Mouse (Mus musculus) liver, embryonic 11.5 days (tissue): ENCODE results near the gene Tmem258. TPM values are rescaled to one million over a fixed set of nuclear protein-coding genes. Genes with fewer than 3 reads are reported as not detected.

ENCODE experiments used
- ATAC-seq: fragments of 200-750 bp; cut with Nextera tagmentation; replicated peaks from 2 replicates; pipeline ENCODE4 v1.8.0; 2017; ENCODE audit warnings: moderate number of reproducible peaks, mild to moderate bottlenecking, moderate TSS enrichment, moderate library complexity; ENCODE audit not compliant: low FRiP score
- DNase-seq: peaks from one replicate; pipeline ENCODE4 v3.0.0-alpha.2; 2017; ENCODE audit warnings: low spot score
- H3K27ac ChIP-seq: fragments of 300-500 bp; sonication (generic); 2 replicates; pipeline ENCODE4 v1.5.1; 2014; ENCODE audit warnings: mild to moderate bottlenecking, low read depth, low read length, control low read depth
- H3K27me3 ChIP-seq: fragments of 300-500 bp; sonication (generic); replicated peaks from 2 replicates; pipeline ENCODE4 v1.6.1; 2014; ENCODE audit warnings: low read length, mixed read lengths; ENCODE audit not compliant: control insufficient read depth, insufficient read depth
- H3K36me3 ChIP-seq: fragments of 300-500 bp; sonication (generic); 2 replicates; pipeline ENCODE4 v1.6.1; 2014; ENCODE audit warnings: mild to moderate bottlenecking, low read length, moderate library complexity, mixed read lengths; ENCODE audit not compliant: control insufficient read depth, insufficient read depth
- H3K4me1 ChIP-seq: fragments of 300-500 bp; sonication (generic); replicated peaks from 2 replicates; pipeline ENCODE4 v1.6.1; 2014; ENCODE audit warnings: low read length, mixed read lengths; ENCODE audit not compliant: control insufficient read depth, insufficient read depth
- H3K4me2 ChIP-seq: fragments of 300-500 bp; sonication (generic); 2 replicates; pipeline ENCODE4 v1.6.1; 2014; ENCODE audit warnings: mild to moderate bottlenecking, control low read depth, moderate library complexity
- H3K4me3 ChIP-seq: fragments of 300-500 bp; sonication (generic); 2 replicates; pipeline ENCODE4 v1.5.1; 2014; ENCODE audit warnings: low read depth, low read length, control low read depth
- H3K9ac ChIP-seq: fragments of 300-500 bp; sonication (generic); 2 replicates; pipeline ENCODE4 v1.6.1; 2014; ENCODE audit warnings: low read depth, low read length, control low read depth
- H3K9me3 ChIP-seq: fragments of 300-500 bp; sonication (generic); 2 replicates; pipeline ENCODE4 v1.6.1; 2016; ENCODE audit warnings: low read length, inconsistent platforms, mixed read lengths; ENCODE audit not compliant: control insufficient read depth
- WGBS: fragments of 180-500 bp; shearing (Covaris S2); extraction: QIAGEN DNeasy Blood & Tissue Kit; methylation state at CpG from one replicate; pipeline ENCODE4 v1.1.7; 2014; 5-methylcytosine and 5-hydroxymethylcytosine counted together
- polyA plus RNA-seq: library from polyadenylated mRNA; unstranded; fragments of >200 nt; fragmentation: Nextera tagmentation; extraction: Ambion mirVana; gene quantifications from 2 replicates; pipeline ENCODE4 v1.2.1, GENCODE M21; 2014

Tmem258 gene
- polyA plus RNA-seq, 1 experiment from 2014 or later: 478 TPM

DNA sequence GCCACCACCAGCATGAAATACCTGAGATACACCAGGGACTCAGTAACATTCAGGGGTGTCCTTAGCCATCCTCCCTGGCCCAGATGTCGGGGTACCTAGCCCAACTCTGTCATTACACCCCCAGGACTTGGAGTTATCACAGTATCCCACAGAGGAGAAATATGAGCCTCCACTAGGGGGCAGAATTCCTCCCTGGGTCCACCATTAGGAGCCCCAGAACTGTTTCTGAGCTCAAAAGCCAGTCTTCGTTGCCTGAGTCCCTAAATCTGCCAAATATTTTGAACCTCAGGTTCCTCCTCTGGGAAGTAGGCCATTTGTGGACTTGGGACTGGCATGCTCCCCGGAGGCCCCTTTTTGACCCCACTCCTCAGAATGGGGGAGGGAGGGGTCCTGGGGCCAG is 15.3 kb downstream of the Tmem258 start:
- ATAC-seq (0 out of 2 replicates have a peak, but pooled peaks have one; percentile 28), DNase-seq (no peak)
- H3K4me2 ChIP-seq: no peak overlapping the region
- WGBS: 44% methylated on average over 3 of the region's 3 CpGs
- H3K4me3 ChIP-seq: no peak overlapping the region
- H3K4me1 ChIP-seq: peaks cover 16% of the 10 kb centered on the region
- H3K27ac ChIP-seq: no peak overlapping the region
- no peak overlapping the region for H3K9ac ChIP-seq
- no peaks in the 10 kb centered on the region for H3K27me3 ChIP-seq
- H3K36me3 ChIP-seq: peaks cover 3% of the 10 kb centered on the region
- no peaks in the 10 kb centered on the region for H3K9me3 ChIP-seq

DNA sequence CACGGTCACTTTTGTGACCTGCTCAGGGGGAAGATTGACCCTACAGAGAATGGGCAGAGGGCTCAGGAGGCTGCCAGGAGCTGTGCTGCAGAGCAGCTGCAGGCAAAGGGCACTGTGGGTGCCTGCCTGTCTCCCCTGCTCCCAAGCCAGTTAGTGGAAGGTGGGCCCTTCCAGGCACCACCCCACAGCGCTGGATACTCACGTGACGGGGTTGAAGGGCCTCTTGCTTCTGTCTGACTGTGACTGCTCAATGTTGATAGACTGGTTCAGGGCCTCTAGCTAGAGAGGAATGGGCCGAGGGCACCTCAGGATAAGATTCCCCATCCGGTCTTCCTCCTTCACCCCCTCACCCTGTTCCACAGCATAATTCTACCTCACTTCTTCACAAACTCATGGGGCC is 15.8 kb downstream of the Tmem258 start:
- H3K4me1 ChIP-seq: peaks cover 20% of the 10 kb centered on the region
- DNase-seq (no peak), ATAC-seq (no peak)
- no peak overlapping the region for H3K4me2 ChIP-seq
- WGBS: 54% methylated on average over 6 of the region's 6 CpGs
- H3K27ac ChIP-seq: no peak overlapping the region
- no peak overlapping the region for H3K9ac ChIP-seq
- H3K36me3 ChIP-seq: peaks cover 3% of the 10 kb centered on the region
- H3K27me3 ChIP-seq: no peaks in the 10 kb centered on the region
- no peaks in the 10 kb centered on the region for H3K9me3 ChIP-seq
- H3K4me3 ChIP-seq: no peak overlapping the region

DNA sequence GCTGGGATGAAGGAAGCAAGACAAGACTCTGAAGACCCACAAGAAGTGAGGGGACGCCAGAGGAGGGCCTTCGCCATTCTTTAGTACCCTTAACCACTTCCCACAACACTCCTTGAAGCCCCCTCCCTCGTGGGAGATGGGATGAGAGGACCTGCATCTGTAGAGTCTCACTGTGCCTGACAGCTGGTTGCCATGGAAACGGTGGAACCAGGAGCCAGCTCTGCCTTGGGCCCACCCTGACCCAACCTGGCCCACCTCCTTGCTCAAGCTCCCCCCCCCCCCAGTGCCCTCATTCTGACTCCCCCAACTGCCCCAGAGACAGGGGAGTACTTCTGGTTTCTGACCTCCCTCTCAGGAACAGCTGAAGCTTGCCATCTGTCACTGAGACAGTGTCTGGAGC is 17.8 kb downstream of the Tmem258 start:
- Histone ChIP-seq H3K36me3 (peaks cover 3% of the 10 kb centered on the region), H3K4me2 (no peak overlapping the region), H3K9ac (no peak overlapping the region), H3K4me3 (no peak overlapping the region), H3K4me1 (peaks cover 32% of the 10 kb centered on the region), H3K27ac (no peak overlapping the region; the same call in 1 of the 2 replicates), H3K27me3 (no peaks in the 10 kb centered on the region), H3K9me3 (no peaks in the 10 kb centered on the region)
- no peak for ATAC-seq
- DNase-seq: no peak
- WGBS: 42% methylated on average over 4 of the region's 4 CpGs

DNA sequence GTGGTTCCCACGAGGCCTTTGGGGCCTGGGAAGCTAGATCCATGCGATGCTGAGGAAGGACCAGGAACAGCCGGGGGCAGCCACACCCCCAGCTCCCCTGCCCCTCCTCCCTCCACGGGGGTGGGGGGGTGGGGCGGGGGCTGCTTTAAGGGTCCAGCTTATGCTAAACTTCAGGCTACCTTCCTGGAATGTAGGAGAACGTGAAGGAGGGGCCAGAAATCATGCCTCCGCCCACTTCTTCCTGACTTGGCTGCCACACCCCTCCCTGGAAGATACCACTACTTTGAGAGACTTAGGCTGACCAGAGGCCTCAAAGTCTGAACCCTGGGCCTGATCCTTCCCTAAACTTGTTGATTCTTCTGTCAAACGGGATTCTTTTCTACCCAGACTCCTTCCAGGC is 18.8 kb downstream of the Tmem258 start:
- 31% methylated on average over 8 of the region's 8 CpGs for WGBS

DNA sequence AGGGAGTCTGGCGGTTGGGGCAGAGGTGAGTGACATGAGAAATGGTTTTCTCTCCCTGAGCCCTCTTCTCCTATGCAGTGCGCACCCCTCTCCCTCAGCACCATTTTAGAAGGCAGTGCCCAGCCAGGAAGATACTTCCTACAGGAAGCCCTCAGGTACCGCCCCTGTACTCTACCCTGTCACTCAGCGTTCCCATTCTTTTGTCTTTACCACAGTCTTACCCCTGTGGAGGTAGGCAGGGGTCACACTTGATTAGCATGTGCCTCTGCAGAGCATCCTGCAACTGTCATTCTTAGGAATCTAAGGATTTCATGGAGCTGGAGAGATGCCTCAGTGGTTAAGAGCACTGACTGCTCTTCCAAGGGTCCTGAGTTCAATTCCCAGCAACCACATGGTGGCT is 19.7 kb downstream of the Tmem258 start:
- H3K4me1 ChIP-seq: peaks cover 32% of the 10 kb centered on the region
- H3K4me2 ChIP-seq: no peak overlapping the region
- no peaks in the 10 kb centered on the region for H3K27me3 ChIP-seq
- ATAC-seq (no peak), DNase-seq (no peak)
- peaks cover 3% of the 10 kb centered on the region; the same call in 1 of the 2 replicates for H3K36me3 ChIP-seq
- H3K27ac ChIP-seq: no peak overlapping the region
- no peak overlapping the region for H3K9ac ChIP-seq
- H3K9me3 ChIP-seq: no peaks in the 10 kb centered on the region
- WGBS: 55% methylated on average over 4 of the region's 4 CpGs
- H3K4me3 ChIP-seq: no peak overlapping the region

More for the DNA sequence above, 18.8 kb downstream of the Tmem258 start:
- Histone ChIP-seq H3K4me3 (no peak overlapping the region), H3K9ac (no peak overlapping the region), H3K27me3 (no peaks in the 10 kb centered on the region), H3K4me1 (peaks cover 32% of the 10 kb centered on the region), H3K36me3 (peaks cover 3% of the 10 kb centered on the region; the same call in 1 of the 2 replicates), H3K27ac (no peak overlapping the region), H3K4me2 (no peak overlapping the region), H3K9me3 (no peaks in the 10 kb centered on the region)
- no peak; the same call in 1 of the 2 replicates for ATAC-seq
- DNase-seq: no peak

DNA sequence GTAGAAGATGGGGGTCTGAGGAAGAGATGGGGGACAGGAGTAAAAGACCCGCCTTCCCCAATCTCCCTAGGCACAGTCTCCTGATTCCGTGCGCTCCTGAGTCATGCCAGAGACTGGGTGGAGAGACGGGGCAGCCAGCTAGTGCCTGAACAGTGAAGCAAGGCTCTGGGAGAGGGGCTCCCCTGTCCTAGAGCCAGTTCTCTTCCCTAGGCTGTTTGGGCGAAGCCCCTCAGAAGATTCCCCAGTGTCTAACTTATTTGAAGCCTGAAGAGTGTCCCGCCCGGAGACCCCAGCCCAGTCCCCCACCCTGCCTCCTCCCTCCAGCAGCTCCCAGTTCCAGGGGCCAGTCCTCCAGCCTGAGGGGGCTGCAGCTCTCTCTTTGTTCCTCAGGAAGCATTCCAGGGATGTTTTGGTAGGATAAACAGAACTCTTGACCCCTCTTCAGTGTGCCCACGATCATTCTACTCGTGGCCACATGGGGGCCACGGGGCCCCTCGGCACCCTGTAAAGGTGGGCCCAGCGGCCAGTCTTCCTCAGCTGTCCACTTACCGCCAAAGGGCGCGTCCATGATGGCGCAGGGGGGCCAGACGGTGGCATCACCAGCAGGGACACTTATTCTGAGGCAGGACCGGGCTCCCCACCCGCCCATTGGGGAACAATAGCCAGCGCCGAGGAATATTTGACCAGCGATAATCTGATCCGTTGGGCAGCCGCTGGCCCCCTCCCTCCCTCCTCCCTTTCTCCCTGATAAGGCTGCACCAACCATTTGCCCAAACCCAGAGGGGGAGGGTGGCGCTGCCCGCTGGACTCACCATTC is 21.0 kb downstream of the Tmem258 start:
- Histone ChIP-seq H3K36me3 (peaks cover 3% of the 10 kb centered on the region; the same call in 1 of the 2 replicates), H3K4me1 (peaks cover 32% of the 10 kb centered on the region), H3K27ac (peak overlapping the region; percentile 68), H3K9me3 (no peaks in the 10 kb centered on the region), H3K4me3 (no peak overlapping the region), H3K9ac (no peak overlapping the region), H3K4me2 (peak overlapping the region; percentile 50), H3K27me3 (no peaks in the 10 kb centered on the region)
- 24% methylated on average over 26 of the region's 26 CpGs for WGBS
- ATAC-seq (0 out of 2 replicates have a peak, but pooled peaks have one; percentile 9), DNase-seq (no peak)

DNA sequence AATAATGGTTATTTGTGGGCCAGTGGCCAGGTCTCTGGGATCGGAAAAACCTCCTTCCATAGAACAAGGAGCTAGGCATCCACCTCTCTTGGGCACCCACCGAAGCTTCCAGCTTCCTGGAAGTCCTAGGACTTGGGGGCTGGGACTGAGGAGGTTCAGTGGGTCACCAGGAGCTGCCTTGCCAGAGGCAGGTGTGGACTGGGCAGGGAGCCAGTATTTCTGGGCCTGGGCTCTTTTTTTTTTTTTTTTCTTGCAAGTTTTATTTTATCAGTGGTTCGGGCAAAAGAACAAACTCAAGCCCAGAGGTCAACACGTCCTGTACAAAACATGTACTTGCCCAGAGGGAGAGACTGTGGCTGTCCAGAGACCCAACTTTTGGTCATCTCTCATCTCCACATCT is 22.0 kb downstream of the Tmem258 start:
- Histone ChIP-seq H3K4me1 (peaks cover 34% of the 10 kb centered on the region), H3K27ac (no peak overlapping the region), H3K9ac (no peak overlapping the region), H3K4me3 (no peak overlapping the region), H3K36me3 (peaks cover 3% of the 10 kb centered on the region; the same call in 1 of the 2 replicates), H3K27me3 (no peaks in the 10 kb centered on the region), H3K4me2 (peak overlapping the region; percentile 50; the same call in 1 of the 2 replicates), H3K9me3 (no peaks in the 10 kb centered on the region)
- 49% methylated on average over 4 of the region's 4 CpGs for WGBS
- DNase-seq (no peak), ATAC-seq (no peak)

DNA sequence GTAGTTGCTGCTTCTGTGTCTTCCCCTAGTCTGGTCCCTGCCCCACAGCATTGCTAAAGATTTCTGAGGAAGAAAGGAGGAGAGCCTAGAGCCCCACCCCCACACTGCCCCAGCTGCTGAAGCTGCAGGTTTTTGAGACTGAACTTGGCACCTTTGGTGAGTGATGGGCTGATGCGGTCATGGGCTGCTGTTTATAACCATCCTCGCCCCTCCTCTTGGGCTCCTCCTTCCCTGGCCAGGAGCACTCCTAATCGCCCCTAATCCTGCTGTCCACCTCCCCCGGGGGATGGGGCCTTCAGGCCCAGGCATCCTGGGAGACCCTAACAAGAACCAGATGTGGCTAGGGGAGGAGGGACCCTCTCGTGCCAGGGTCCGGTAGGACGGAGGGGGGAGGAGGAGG is 27.2 kb downstream of the Tmem258 start:
- ATAC-seq (no peak), DNase-seq (no peak)
- Histone ChIP-seq H3K9ac (no peak overlapping the region), H3K36me3 (no peaks in the 10 kb centered on the region), H3K4me3 (no peak overlapping the region), H3K27ac (peak overlapping the region; percentile 45; the same call in 1 of the 2 replicates), H3K9me3 (no peaks in the 10 kb centered on the region), H3K4me2 (no peak overlapping the region), H3K4me1 (peaks cover 33% of the 10 kb centered on the region), H3K27me3 (no peaks in the 10 kb centered on the region)
- WGBS: 30% methylated on average over 7 of the region's 7 CpGs

DNA sequence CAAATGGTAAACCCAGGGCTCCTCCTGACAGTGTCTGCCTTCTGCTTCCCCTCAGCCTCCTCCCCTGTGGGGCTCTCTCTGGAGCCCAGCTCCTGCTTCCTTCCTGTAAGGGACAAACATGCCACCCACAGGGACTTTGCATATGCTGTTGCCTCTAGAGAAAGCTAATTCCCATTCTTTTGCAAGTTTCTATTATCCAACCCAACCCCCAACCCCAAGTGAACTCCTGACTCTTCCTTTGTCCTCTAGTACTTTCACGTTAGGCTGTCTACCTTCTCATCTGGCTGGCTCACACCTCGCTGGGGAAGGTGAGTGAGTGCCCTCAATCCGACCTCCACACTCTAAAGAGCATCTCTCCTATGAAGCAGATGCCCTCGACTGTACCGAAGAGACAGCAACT is 28.1 kb downstream of the Tmem258 start:
- Histone ChIP-seq H3K27ac (peak overlapping the region; percentile 34; the same call in 1 of the 2 replicates), H3K36me3 (no peaks in the 10 kb centered on the region), H3K27me3 (no peaks in the 10 kb centered on the region), H3K4me2 (no peak overlapping the region), H3K9ac (0 out of 2 replicates have a peak overlapping the region, but pooled peaks have one; percentile 18), H3K4me1 (peaks cover 33% of the 10 kb centered on the region), H3K4me3 (no peak overlapping the region), H3K9me3 (no peaks in the 10 kb centered on the region)
- WGBS: 31% methylated on average over 5 of the region's 5 CpGs
- no peak for ATAC-seq
- DNase-seq: no peak
